8 mouse cellular contexts compared by ENCODE assay signal in genomic region chr9:75409031-75409851, GRCm38 (mm10). TPM values are rescaled to one million over a fixed set of nuclear protein-coding genes. Genes with fewer than 3 reads are reported as not detected.
DNase-seq lines count a peak whose midpoint lies in the region; ATAC-seq and TF ChIP-seq lines count a peak whose summit lies in the region.

No protein-coding gene starts in this region.

- DNase-seq in ES-E14 (ENCODE audit: low read depth, low spot score) = peak; percentile 48
- peak; percentile 81 for DNase-seq in cerebellum, adult 11-12 months
- peak; percentile 76 for DNase-seq in forebrain, embryonic 14.5 days (ENCODE audit: low spot score)
- peak; percentile 87 to 88 for DNase-seq in heart, postnatal 10 days
- peak; percentile 77 to 87 for DNase-seq in kidney, postnatal 4 days
- peak; percentile 81 for DNase-seq in lung, adult 2 months
- peak; percentile 84 for DNase-seq in testis, postnatal 10 days (ENCODE audit: low spot score)

- H3K27me3 ChIP-seq in forebrain, embryonic 14.5 days (replicated peaks; ENCODE audit: control insufficient read depth, insufficient read depth, low read length) = no peaks in the 10 kb centered on the region
- no peaks in the 10 kb centered on the region for H3K27me3 ChIP-seq in neural tube, embryonic 14.5 days (ENCODE audit: control insufficient read depth, insufficient read depth, low read length)

- no peak for TF ChIP-seq CTCF in lung, adult 2 months (IDR thresholded peaks at IDR 0.05; ENCODE audit: insufficient read depth, low read length)

- H3K36me3 ChIP-seq in ES-E14 (ENCODE audit: control insufficient read depth, insufficient read depth, low read length, poor library complexity, severe bottlenecking) = peaks cover 10% of the 10 kb centered on the region; the same call in 1 of the 2 replicates
- H3K36me3 ChIP-seq in forebrain, embryonic 14.5 days (ENCODE audit: control insufficient read depth, insufficient read depth, low read length) = no peaks in the 10 kb centered on the region
- no peaks in the 10 kb centered on the region for H3K36me3 ChIP-seq in neural tube, embryonic 14.5 days (ENCODE audit: control insufficient read depth, insufficient read depth, low read length)

- H3K4me2 ChIP-seq in forebrain, embryonic 14.5 days (ENCODE audit: low read length) = peak overlapping the region; percentile 66
- peak overlapping the region; percentile 70 for H3K4me2 ChIP-seq in neural tube, embryonic 14.5 days (ENCODE audit: low read depth, low read length)

- ATAC-seq in forebrain, embryonic 14.5 days = peak; percentile 90
- peak; percentile 89 for ATAC-seq in neural tube, embryonic 14.5 days (ENCODE audit: low read depth)

- H3K4me1 ChIP-seq in ES-E14 (ENCODE audit: control insufficient read depth in 2 of 2, insufficient read depth in 2 of 2, low read length in 2 of 2, poor library complexity in 1 of 2) = peaks cover 4 to 14% of the 10 kb centered on the region in 2 experiments
- H3K4me1 ChIP-seq in forebrain, embryonic 14.5 days (ENCODE audit: control insufficient read depth, insufficient read depth, low read length) = peaks cover 17% of the 10 kb centered on the region
- H3K4me1 ChIP-seq in lung, adult 2 months (ENCODE audit: control insufficient read depth, insufficient read depth, low read length) = peaks cover 4% of the 10 kb centered on the region; the same call in 1 of the 2 replicates
- H3K4me1 ChIP-seq in neural tube, embryonic 14.5 days (ENCODE audit: control insufficient read depth, insufficient read depth, low read length) = peaks cover 22% of the 10 kb centered on the region; the same call in 1 of the 2 replicates

- 0 out of 2 replicates have a peak, but pooled peaks have one; percentile 5 for TF ChIP-seq POLR2A in lung, adult 2 months (IDR thresholded peaks at IDR 0.05; ENCODE audit: borderline replicate concordance, extremely low read depth, low read depth, low read length)

- in situ Hi-C loops in ES-E14 (cut with MboI; ENCODE audit: low sequenced_read_pairs in 2 of 2, unreplicated experiment in 2 of 2) = no loop called here

- peak overlapping the region; percentile 96 for H3K9ac ChIP-seq in ES-E14 (ENCODE audit: insufficient read depth, low read depth, low read length, poor library complexity, severe bottlenecking)
- H3K9ac ChIP-seq in forebrain, embryonic 14.5 days (ENCODE audit: low read length) = peak overlapping the region; percentile 96
- H3K9ac ChIP-seq in neural tube, embryonic 14.5 days (replicated peaks; ENCODE audit: low read depth, low read length) = peak overlapping the region; percentile 92

- peak overlapping the region; percentile 91 for H3K27ac ChIP-seq in ES-E14 (ENCODE audit: insufficient read depth, low read depth, low read length, poor library complexity, severe bottlenecking)
- peak overlapping the region; percentile 99 for H3K27ac ChIP-seq in forebrain, embryonic 14.5 days (ENCODE audit: low read depth, low read length)
- H3K27ac ChIP-seq in neural tube, embryonic 14.5 days (ENCODE audit: low read depth, low read length) = peak overlapping the region; percentile 99

- intact Hi-C loops in heart, postnatal 10 days (cut with DNase I) = loop anchor here (2.0 kb wide), 1 partner anchor 26 kb away; no protein-coding TSS in a partner anchor

- H3K9me3 ChIP-seq in ES-E14 (ENCODE audit: control insufficient read depth, insufficient read depth, low read depth, low read length) = no peaks in the 10 kb centered on the region
- no peaks in the 10 kb centered on the region for H3K9me3 ChIP-seq in forebrain, embryonic 14.5 days (replicated peaks; ENCODE audit: control insufficient read depth, low read length)
- H3K9me3 ChIP-seq in neural tube, embryonic 14.5 days (ENCODE audit: control insufficient read depth, low read length) = no peaks in the 10 kb centered on the region

- under 1% methylated on average over 60 of the region's 90 CpGs for WGBS in forebrain, embryonic 14.5 days
- WGBS in lung, adult 2 months = 1% methylated on average over 87 of the region's 90 CpGs
- under 1% methylated on average over 70 of the region's 90 CpGs for WGBS in neural tube, embryonic 14.5 days

- peak overlapping the region; percentile 92 to 99 for H3K4me3 ChIP-seq in ES-E14 (ENCODE audit: insufficient read depth in 1 of 2, low read depth in 1 of 2, low read length in 2 of 2, poor library complexity in 1 of 2, severe bottlenecking in 1 of 2)
- peak overlapping the region; percentile 94 for H3K4me3 ChIP-seq in forebrain, embryonic 14.5 days (ENCODE audit: low read depth, low read length)
- peak overlapping the region; percentile 94 for H3K4me3 ChIP-seq in lung, adult 2 months (replicated peaks; ENCODE audit: extremely low read depth, low read depth, low read length)
- peak overlapping the region; percentile 83 for H3K4me3 ChIP-seq in neural tube, embryonic 14.5 days (ENCODE audit: low read depth, low read length)

TF ChIP-seq in ES-E14, 5 proteins besides CTCF, POLR2A, EP300 and RAD21:
- TF ChIP-seq HCFC1 (IDR thresholded peaks at IDR 0.05; ENCODE audit: borderline replicate concordance, insufficient read depth, low read length) = peak; percentile 16; the same call in 1 of the 2 replicates
- no peak for TF ChIP-seq ZNF384 (IDR thresholded peaks at IDR 0.05; ENCODE audit: low read depth, low read length)
- no peak for TF ChIP-seq CHD2 (IDR thresholded peaks at IDR 0.05; ENCODE audit: low read depth, low read length)
- no peak for TF ChIP-seq ZC3H11A (IDR thresholded peaks at IDR 0.05; ENCODE audit: borderline replicate concordance, low read depth, low read length)
- TF ChIP-seq MAFK (IDR thresholded peaks at IDR 0.05; ENCODE audit: insufficient read depth, low read depth, low read length) = no peak

RNA-seq across cellular contexts. Expression of gene Mapk6, which starts 0.6 kb away (rescaled TPM):
- total RNA-seq in ES-E14 (2012; rRNA removed) = 81.8 and 85.9 TPM in 2 replicates
- 140 and 141 TPM in 2 replicates for polyA plus RNA-seq in forebrain, embryonic 14.5 days (2014; fragmentation: Nextera tagmentation; extraction: Ambion mirVana)
- 10 to 100 TPM; 47.8 to 49.8 TPM for total RNA-seq in heart, postnatal 10 days (2021)
- 14.5 and 25.2 TPM in 2 replicates for polyA plus RNA-seq in lung, adult 2 months (2012; rRNA removed)
- 186 and 191 TPM in 2 replicates for polyA plus RNA-seq in neural tube, embryonic 14.5 days (2014; fragmentation: Nextera tagmentation; extraction: Ambion mirVana)

RNA-seq across cellular contexts. Expression of gene Leo1, which starts 32.1 kb away (rescaled TPM):
- 54.7 and 66.2 TPM in 2 replicates for total RNA-seq in ES-E14 (2012; rRNA removed)
- 34.1 and 39.7 TPM in 2 replicates for polyA plus RNA-seq in forebrain, embryonic 14.5 days (2014; fragmentation: Nextera tagmentation; extraction: Ambion mirVana)
- 10 to 100 TPM; 21.8 to 23.2 TPM for total RNA-seq in heart, postnatal 10 days (2021)
- polyA plus RNA-seq in lung, adult 2 months (2012; rRNA removed) = 2.5 and 4.1 TPM in 2 replicates
- polyA plus RNA-seq in neural tube, embryonic 14.5 days (2014; fragmentation: Nextera tagmentation; extraction: Ambion mirVana) = 40.7 and 40.8 TPM in 2 replicates

Comparison
In these comparisons a context has a peak if more than half of its experiments do, and no peak if none do; other contexts are left out.
1. Peak in every context shown above with its lines: DNase-seq, ATAC-seq, H3K4me3 ChIP-seq and H3K27ac ChIP-seq.